Mouse (Mus musculus) liver, embryonic 14.5 days (tissue): ENCODE results near the gene Amy1. TPM values are rescaled to one million over a fixed set of nuclear protein-coding genes. Genes with fewer than 3 reads are reported as not detected.

Experiments
- ATAC-seq: fragments of 200-750 bp; cut with Nextera tagmentation; 2 replicates; pipeline ENCODE4 v1.8.0; 2017; ENCODE audit warnings: moderate number of reproducible peaks, mild to moderate bottlenecking, moderate library complexity; ENCODE audit not compliant: insufficient read depth
- DNase-seq, 3 experiments: peaks; one replicate each; pipeline ENCODE4 v3.0.0-alpha.2; 2012 to 2013; ENCODE audit warnings: low read depth in 3 of 3, low spot score in 3 of 3
- H3K27ac ChIP-seq: fragments of 300-500 bp; sonication (generic); 2 replicates; pipeline ENCODE4 v1.5.1; 2014; ENCODE audit warnings: moderate library complexity, mild to moderate bottlenecking, control low read depth, inconsistent platforms
- H3K27me3 ChIP-seq: fragments of 300-500 bp; sonication (generic); 2 replicates; pipeline ENCODE4 v1.6.1; 2014; ENCODE audit warnings: mild to moderate bottlenecking, low read length, moderate library complexity; ENCODE audit not compliant: control insufficient read depth, insufficient read depth
- H3K36me3 ChIP-seq: fragments of 300-500 bp; sonication (generic); replicated peaks from 2 replicates; pipeline ENCODE4 v1.6.1; 2014; ENCODE audit warnings: low read depth; ENCODE audit not compliant: control insufficient read depth, insufficient read depth
- H3K4me1 ChIP-seq, 2 experiments: fragments of 200-500 bp in 1 of 2; fragments of 300-500 bp in 1 of 2; sonication (generic) in 1 of 2; replicated peaks; 2 replicates each; pipeline ENCODE4 v1.6.1; 2012 to 2014; ENCODE audit warnings: antibody characterized with exemption in 1 of 2, inconsistent platforms in 1 of 2, low read length in 1 of 2; ENCODE audit not compliant: control insufficient read depth in 2 of 2, insufficient read depth in 2 of 2
- H3K4me2 ChIP-seq: fragments of 300-500 bp; sonication (generic); 2 replicates; pipeline ENCODE4 v1.6.1; 2014; ENCODE audit warnings: low read depth, mild to moderate bottlenecking, control low read depth, moderate library complexity
- H3K4me3 ChIP-seq, 2 experiments: fragments of 200-500 bp in 1 of 2; fragments of 300-500 bp in 1 of 2; sonication (generic) in 1 of 2; 2 replicates each; pipeline ENCODE4 v1.5.1; 2012 to 2014; ENCODE audit warnings: low read depth in 2 of 2, low read length in 2 of 2, mild to moderate bottlenecking in 2 of 2, control low read depth in 1 of 2, inconsistent platforms in 1 of 2, moderate library complexity in 1 of 2; ENCODE audit not compliant: insufficient read depth in 1 of 2
- H3K9ac ChIP-seq: fragments of 300-500 bp; sonication (generic); replicated peaks from 2 replicates; pipeline ENCODE4 v1.6.1; 2014; ENCODE audit warnings: mild to moderate bottlenecking, control low read depth, moderate library complexity
- H3K9me3 ChIP-seq: fragments of 300-500 bp; sonication (generic); 2 replicates; pipeline ENCODE4 v1.6.1; 2016; ENCODE audit warnings: low read length, mixed read lengths; ENCODE audit not compliant: control insufficient read depth
- CTCF ChIP-seq: IDR thresholded peaks from 2 replicates; pipeline ENCODE4 v1.5.1; 2016; ENCODE audit warnings: antibody characterized with exemption, low read depth, control low read depth
- EP300 ChIP-seq: IDR thresholded peaks from 2 replicates; pipeline ENCODE4 v1.6.1; 2016; ENCODE audit warnings: antibody characterized with exemption, low read depth
- WGBS: fragments of 180-500 bp; shearing (Covaris S2); extraction: QIAGEN DNeasy Blood & Tissue Kit; methylation state at CpG from one replicate; pipeline ENCODE4 v1.1.7; 2014; ENCODE audit not compliant: insufficient replicate concordance; 5-methylcytosine and 5-hydroxymethylcytosine counted together
- polyA plus RNA-seq, 2 experiments: library from polyadenylated mRNA; depleted of rRNA in 1 of 2; stranded (reverse) in 1 of 2; unstranded in 1 of 2; fragments of >200 nt; fragmentation: Nextera tagmentation in 1 of 2; extraction: Ambion mirVana in 1 of 2; gene quantifications; 2 replicates each; pipeline versions ENCODE4 v1.2.1 to v1.2.3; 2012 to 2014

The Amy1 gene
- polyA plus RNA-seq, 2 experiments = 7.0 to 12.1 TPM

- Histone ChIP-seq H3K4me3 (peak overlapping the region in 1 of 2 experiments; percentile 81; a peak in 2 of 4 replicates), H3K9me3 (no peaks in the 10 kb centered on the region), H3K36me3 (peaks cover 3% of the 10 kb centered on the region), H3K4me2 (peak overlapping the region; percentile 83), H3K4me1 (peaks cover 12 to 20% of the 10 kb centered on the region in 2 experiments), H3K9ac (peak overlapping the region; percentile 96; the same call in 1 of the 2 replicates), H3K27me3 (no peaks in the 10 kb centered on the region), H3K27ac (peak overlapping the region; percentile 99)
- peak; percentile 1; the same call in 1 of the 2 replicates for ATAC-seq
- peak; percentile 55 to 75 (median 68) for DNase-seq
- TF ChIP-seq CTCF (no peak), EP300 (peak; percentile 86)
These were observed 25.1 kb upstream of the Amy1 start for GRCm38 (mm10) chr3:113631611-113632010.

- H3K4me2 ChIP-seq = peak overlapping the region; percentile 83
- WGBS = 5% methylated on average over 13 of the region's 13 CpGs
These were observed 24.1 kb upstream of the Amy1 start for GRCm38 (mm10) chr3:113630564-113630963.

GRCm38 (mm10) chr3:113629606-113630359 lies 23.3 kb upstream of the Amy1 start, which contains the start of gene Rnpc3:
Gene Rnpc3, minus strand, starts transcription at chr3:113630149.
- Histone ChIP-seq H3K4me2 (peak within 1 kb of the TSS; percentile 83), H3K4me3 (peak within 1 kb of the TSS; percentile 75 to 81), H3K9me3 (no peaks in the 10 kb centered on the region), H3K27ac (peak within 1 kb of the TSS; percentile 99), H3K4me1 (peaks cover 12 to 20% of the 10 kb centered on the region in 2 experiments), H3K36me3 (peaks cover 8% of the 10 kb centered on the region), H3K9ac (peak within 1 kb of the TSS; percentile 96), H3K27me3 (no peaks in the 10 kb centered on the region)
- under 1% methylated on average over 70 of the region's 70 CpGs for WGBS
- ATAC-seq (peak; percentile 96), DNase-seq (peak; percentile 91 to 96 (median 93))
- peak; percentile 17 for TF ChIP-seq CTCF
- TF ChIP-seq EP300 = peak; percentile 76

More at GRCm38 (mm10) chr3:113630564-113630963, 24.1 kb upstream of the Amy1 start:
- H3K4me1 ChIP-seq = peaks cover 12 to 20% of the 10 kb centered on the region in 2 experiments
- H3K4me3 ChIP-seq = peak overlapping the region; percentile 75 to 81
- DNase-seq (peak; percentile 27 to 51 (median 33)), ATAC-seq (no peak)
- peak overlapping the region; percentile 96 for H3K9ac ChIP-seq
- H3K9me3 ChIP-seq = no peaks in the 10 kb centered on the region
- TF ChIP-seq CTCF (no peak), EP300 (no peak)
- no peaks in the 10 kb centered on the region for H3K27me3 ChIP-seq
- H3K36me3 ChIP-seq = peaks cover 4% of the 10 kb centered on the region
- H3K27ac ChIP-seq = peak overlapping the region; percentile 99

- ATAC-seq (no peak), DNase-seq (no peak)
- 28% methylated on average over 1 of the region's 1 CpGs for WGBS
- no peaks in the 10 kb centered on the region; a peak in 1 of 4 replicates for H3K4me1 ChIP-seq
- no peaks in the 10 kb centered on the region for H3K9me3 ChIP-seq
- no peak for TF ChIP-seq CTCF
- no peak for TF ChIP-seq EP300
- no peak overlapping the region for H3K9ac ChIP-seq
- no peak overlapping the region for H3K27ac ChIP-seq
- no peaks in the 10 kb centered on the region for H3K27me3 ChIP-seq
- no peak overlapping the region for H3K4me3 ChIP-seq
- H3K36me3 ChIP-seq = no peaks in the 10 kb centered on the region
- H3K4me2 ChIP-seq = no peak overlapping the region
These were observed 15.7 kb downstream of the Amy1 start for GRCm38 (mm10) chr3:113590844-113591243.

GRCm38 (mm10) chr3:113574578-113574977 lies 31.9 kb downstream of the Amy1 start:
- 54% methylated on average over 4 of the region's 4 CpGs for WGBS
- DNase-seq = no peak
- H3K27ac ChIP-seq = no peak overlapping the region

More at GRCm38 (mm10) chr3:113574578-113574977, 31.9 kb downstream of the Amy1 start:
- H3K4me3 ChIP-seq = no peak overlapping the region
- H3K4me2 ChIP-seq = no peak overlapping the region
- no peaks in the 10 kb centered on the region for H3K4me1 ChIP-seq
- no peak overlapping the region for H3K9ac ChIP-seq
- no peaks in the 10 kb centered on the region for H3K9me3 ChIP-seq
- ATAC-seq = peak; percentile 65; the same call in 1 of the 2 replicates
- no peaks in the 10 kb centered on the region for H3K36me3 ChIP-seq
- TF ChIP-seq CTCF (no peak), EP300 (no peak)
- no peaks in the 10 kb centered on the region for H3K27me3 ChIP-seq
